Mouse (Mus musculus) liver, embryonic 11.5 days (tissue): ENCODE measurements at regions not wholly inside any gene's neighbourhood (a gene's known extent, or its start where the extent isn't known, plus 50 kb on each side); places are given as distances from the start of the nearest gene placed in this dataset.

Source experiments
- ATAC-seq: fragments of 200-750 bp; cut with Nextera tagmentation; replicated peaks from 2 replicates; pipeline ENCODE4 v1.8.0; 2017; ENCODE audit warnings: moderate number of reproducible peaks, mild to moderate bottlenecking, moderate TSS enrichment, moderate library complexity; ENCODE audit not compliant: low FRiP score
- DNase-seq: peaks from one replicate; pipeline ENCODE4 v3.0.0-alpha.2; 2017; ENCODE audit warnings: low spot score
- H3K27ac ChIP-seq: fragments of 300-500 bp; sonication (generic); 2 replicates; pipeline ENCODE4 v1.5.1; 2014; ENCODE audit warnings: mild to moderate bottlenecking, low read depth, low read length, control low read depth
- H3K27me3 ChIP-seq: fragments of 300-500 bp; sonication (generic); replicated peaks from 2 replicates; pipeline ENCODE4 v1.6.1; 2014; ENCODE audit warnings: low read length, mixed read lengths; ENCODE audit not compliant: control insufficient read depth, insufficient read depth
- H3K36me3 ChIP-seq: fragments of 300-500 bp; sonication (generic); 2 replicates; pipeline ENCODE4 v1.6.1; 2014; ENCODE audit warnings: mild to moderate bottlenecking, low read length, moderate library complexity, mixed read lengths; ENCODE audit not compliant: control insufficient read depth, insufficient read depth
- H3K4me1 ChIP-seq: fragments of 300-500 bp; sonication (generic); replicated peaks from 2 replicates; pipeline ENCODE4 v1.6.1; 2014; ENCODE audit warnings: low read length, mixed read lengths; ENCODE audit not compliant: control insufficient read depth, insufficient read depth
- H3K4me2 ChIP-seq: fragments of 300-500 bp; sonication (generic); 2 replicates; pipeline ENCODE4 v1.6.1; 2014; ENCODE audit warnings: mild to moderate bottlenecking, control low read depth, moderate library complexity
- H3K4me3 ChIP-seq: fragments of 300-500 bp; sonication (generic); 2 replicates; pipeline ENCODE4 v1.5.1; 2014; ENCODE audit warnings: low read depth, low read length, control low read depth
- H3K9ac ChIP-seq: fragments of 300-500 bp; sonication (generic); 2 replicates; pipeline ENCODE4 v1.6.1; 2014; ENCODE audit warnings: low read depth, low read length, control low read depth
- H3K9me3 ChIP-seq: fragments of 300-500 bp; sonication (generic); 2 replicates; pipeline ENCODE4 v1.6.1; 2016; ENCODE audit warnings: low read length, inconsistent platforms, mixed read lengths; ENCODE audit not compliant: control insufficient read depth
- WGBS: fragments of 180-500 bp; shearing (Covaris S2); extraction: QIAGEN DNeasy Blood & Tissue Kit; methylation state at CpG from one replicate; pipeline ENCODE4 v1.1.7; 2014; 5-methylcytosine and 5-hydroxymethylcytosine counted together

DNA sequence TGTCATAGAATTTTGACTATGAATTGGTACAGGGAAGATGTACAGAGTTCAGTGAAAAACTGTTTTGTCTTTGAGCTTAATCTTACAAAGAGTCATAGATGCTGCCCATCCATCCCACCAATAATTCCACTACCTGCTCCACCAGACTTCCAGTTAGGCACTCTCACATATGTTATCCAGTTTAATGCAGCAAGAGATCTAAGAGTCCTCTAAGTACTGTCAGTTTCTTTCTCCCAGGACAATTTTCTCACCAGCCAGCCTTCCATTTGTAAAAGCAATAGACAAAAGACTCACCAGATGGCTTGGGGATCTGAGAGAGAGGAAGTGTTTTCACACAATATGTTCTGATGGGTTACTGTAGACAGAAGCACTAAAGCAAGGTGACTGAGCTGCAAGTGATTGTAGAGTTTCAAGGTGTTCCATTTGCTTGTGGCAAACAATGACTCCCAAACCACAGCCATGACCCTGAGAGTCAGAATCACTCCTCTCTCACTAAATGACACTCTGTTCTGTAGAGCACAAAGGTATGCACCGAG, 365.6 kb downstream of the Gsdmc2 start:
- Histone ChIP-seq H3K4me3 (no peak overlapping the region), H3K27me3 (no peaks in the 10 kb centered on the region), H3K4me2 (no peak overlapping the region), H3K9me3 (no peaks in the 10 kb centered on the region), H3K9ac (no peak overlapping the region), H3K4me1 (no peaks in the 10 kb centered on the region), H3K36me3 (no peaks in the 10 kb centered on the region), H3K27ac (no peak overlapping the region)
- no peak for DNase-seq
- 57% methylated on average over 1 of the region's 1 CpGs for WGBS
- ATAC-seq = no peak

DNA sequence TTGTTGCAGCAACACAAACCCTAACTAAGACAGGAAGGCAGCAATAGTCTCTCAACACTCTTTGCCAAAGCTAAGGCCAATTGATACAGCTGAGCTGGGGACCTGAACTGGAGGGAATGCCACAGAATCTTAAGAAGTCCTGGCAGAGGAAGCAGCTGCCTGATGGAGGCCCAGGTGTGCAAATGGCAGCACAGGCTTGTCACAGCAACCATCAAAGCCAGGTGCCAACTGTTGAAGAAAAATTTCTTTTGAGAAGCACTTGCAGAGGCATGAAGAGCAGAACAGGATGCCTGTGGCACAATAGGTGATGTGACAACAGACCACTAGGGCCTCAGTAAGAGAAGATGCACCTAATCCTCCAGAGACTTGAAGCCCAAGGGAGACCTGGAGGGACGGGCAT, 378.1 kb downstream of the Gsdmc2 start:
- H3K27me3 ChIP-seq = no peaks in the 10 kb centered on the region
- H3K9ac ChIP-seq = no peak overlapping the region
- H3K36me3 ChIP-seq = no peaks in the 10 kb centered on the region
- WGBS = 60% methylated on average over 1 of the region's 1 CpGs
- no peaks in the 10 kb centered on the region for H3K9me3 ChIP-seq
- no peak overlapping the region for H3K27ac ChIP-seq
- ATAC-seq (no peak), DNase-seq (no peak)
- no peaks in the 10 kb centered on the region for H3K4me1 ChIP-seq
- no peak overlapping the region for H3K4me3 ChIP-seq
- H3K4me2 ChIP-seq = no peak overlapping the region

DNA sequence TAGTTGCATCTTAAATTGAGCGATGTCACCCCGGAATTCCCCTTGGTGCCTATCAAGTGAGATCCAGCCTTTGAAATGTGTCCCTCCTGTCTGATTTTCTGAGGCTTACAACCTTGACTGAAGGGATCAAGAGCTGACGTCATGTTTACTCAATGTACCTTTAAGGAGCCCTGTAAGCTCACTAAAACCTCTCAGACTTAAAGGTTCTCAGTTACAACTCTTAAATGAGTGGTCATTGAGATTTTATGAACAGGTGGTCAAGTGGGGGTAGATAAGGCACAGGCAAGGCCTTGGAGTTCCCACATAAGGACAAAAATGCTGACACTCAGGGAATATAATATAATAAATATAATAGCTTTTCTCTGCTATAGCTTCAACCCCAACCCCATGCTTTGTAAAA, 392.4 kb downstream of the Gsdmc2 start:
- H3K27me3 ChIP-seq = no peaks in the 10 kb centered on the region
- ATAC-seq = no peak
- H3K9ac ChIP-seq = no peak overlapping the region
- H3K4me1 ChIP-seq = no peaks in the 10 kb centered on the region
- WGBS = 81% methylated on average over 3 of the region's 3 CpGs
- no peak overlapping the region for H3K4me2 ChIP-seq
- no peak overlapping the region for H3K27ac ChIP-seq
- no peak for DNase-seq
- no peaks in the 10 kb centered on the region for H3K36me3 ChIP-seq
- H3K9me3 ChIP-seq = no peaks in the 10 kb centered on the region
- no peak overlapping the region for H3K4me3 ChIP-seq

DNA sequence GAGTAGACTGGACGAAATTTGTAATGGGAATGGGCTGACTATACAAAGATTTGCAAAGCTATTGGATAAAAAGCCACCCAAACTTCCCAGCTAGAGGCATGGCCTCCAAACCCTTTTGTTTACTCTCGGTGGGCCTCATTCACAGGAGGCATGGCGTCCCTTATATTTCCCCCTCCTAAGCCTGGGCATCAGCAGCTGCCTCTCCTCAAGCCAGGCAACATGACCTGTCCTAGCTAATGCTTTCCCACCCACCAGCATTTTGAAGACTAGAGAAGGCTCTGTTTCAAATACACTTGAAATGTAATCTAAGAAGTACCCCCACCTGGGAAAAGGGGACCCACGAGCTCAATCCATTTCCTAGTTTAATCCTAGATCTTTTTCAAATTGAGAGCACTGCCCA, 398.7 kb downstream of the Gsdmc2 start:
- Histone ChIP-seq H3K9ac (no peak overlapping the region), H3K4me3 (no peak overlapping the region), H3K27me3 (no peaks in the 10 kb centered on the region), H3K4me1 (no peaks in the 10 kb centered on the region), H3K27ac (no peak overlapping the region), H3K9me3 (no peaks in the 10 kb centered on the region), H3K4me2 (no peak overlapping the region), H3K36me3 (no peaks in the 10 kb centered on the region)
- DNase-seq = no peak
- 76% methylated on average over 4 of the region's 4 CpGs for WGBS
- no peak for ATAC-seq

DNA sequence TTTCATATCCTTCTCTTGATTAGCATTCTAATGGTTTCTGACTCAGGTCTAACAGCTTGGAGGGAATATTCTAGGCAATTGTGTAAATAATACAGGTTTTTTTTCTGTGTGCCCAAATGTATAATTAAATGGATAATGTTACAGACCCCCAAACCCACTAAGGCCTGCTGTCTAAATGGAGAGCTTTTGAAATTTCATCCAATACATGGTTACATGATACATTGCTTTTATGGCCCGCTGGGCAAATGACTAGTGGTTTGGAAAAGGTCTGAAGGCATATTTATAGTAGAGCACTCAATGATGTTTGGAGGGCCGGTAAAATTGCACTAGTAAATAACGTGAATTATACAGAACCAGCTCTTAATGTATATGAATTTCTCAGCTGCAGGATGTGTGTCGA, 400.0 kb downstream of the Gsdmc2 start:
- H3K9me3 ChIP-seq = no peaks in the 10 kb centered on the region
- H3K4me2 ChIP-seq = no peak overlapping the region
- no peak overlapping the region for H3K4me3 ChIP-seq
- no peaks in the 10 kb centered on the region for H3K4me1 ChIP-seq
- H3K27me3 ChIP-seq = no peaks in the 10 kb centered on the region
- H3K9ac ChIP-seq = no peak overlapping the region
- no peaks in the 10 kb centered on the region for H3K36me3 ChIP-seq
- no peak overlapping the region for H3K27ac ChIP-seq
- 89% methylated on average over 4 of the region's 4 CpGs for WGBS
- no peak for DNase-seq
- ATAC-seq = no peak

DNA sequence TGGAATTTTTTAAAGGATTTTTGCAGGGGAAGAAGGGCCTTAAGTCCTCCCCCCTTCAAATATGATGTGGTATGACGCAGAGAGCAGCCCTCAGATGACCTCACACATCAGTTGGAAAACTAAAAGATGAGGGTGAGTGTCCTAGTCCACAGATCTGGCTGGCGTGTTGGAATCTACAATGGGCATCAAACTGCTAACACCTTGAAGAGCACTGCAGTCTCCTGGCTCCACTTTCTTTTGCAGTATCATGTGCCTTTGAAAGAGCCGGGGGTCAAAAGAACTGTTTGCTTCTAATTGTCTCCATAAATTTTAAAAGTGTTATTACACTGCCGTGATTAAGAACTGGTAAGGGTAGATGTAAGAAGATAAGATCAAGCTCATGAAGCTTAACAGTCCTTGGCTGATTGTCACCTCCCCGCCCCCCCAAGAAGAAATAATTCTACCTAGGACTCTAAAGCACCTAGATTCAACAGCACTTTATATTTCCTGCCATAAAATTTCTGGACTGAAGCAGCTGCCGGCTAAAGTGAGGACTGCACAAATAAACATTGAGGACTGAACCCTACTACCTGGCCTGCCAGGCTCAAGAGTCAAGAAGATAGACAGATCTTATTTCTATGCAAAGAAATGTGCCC, 402.7 kb downstream of the Gsdmc2 start:
- 78% methylated on average over 6 of the region's 6 CpGs for WGBS
- Histone ChIP-seq H3K36me3 (no peaks in the 10 kb centered on the region), H3K9ac (no peak overlapping the region), H3K4me3 (no peak overlapping the region), H3K4me2 (no peak overlapping the region), H3K27me3 (no peaks in the 10 kb centered on the region), H3K27ac (no peak overlapping the region), H3K9me3 (no peaks in the 10 kb centered on the region), H3K4me1 (no peaks in the 10 kb centered on the region)
- no peak for DNase-seq
- ATAC-seq = no peak

DNA sequence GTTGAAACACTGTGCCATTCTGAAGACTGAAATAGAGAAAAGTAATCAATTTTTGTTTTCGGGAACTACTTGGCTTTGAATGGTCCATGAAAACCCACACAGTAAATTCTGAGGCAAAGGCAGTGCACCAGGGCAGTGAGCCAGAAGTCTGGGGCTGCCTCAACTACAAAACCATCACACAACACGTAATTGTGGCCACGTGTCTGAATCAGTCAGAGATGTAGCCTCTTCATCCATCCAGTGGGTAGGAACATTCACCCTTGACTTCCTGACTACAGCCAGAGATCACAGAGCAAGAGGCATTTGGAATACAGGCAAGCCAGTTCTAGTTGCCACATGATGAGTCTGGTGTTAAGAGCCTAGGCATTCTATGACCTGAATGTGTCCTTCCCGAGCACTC, 432.3 kb downstream of the Gsdmc2 start:
- 84% methylated on average over 4 of the region's 4 CpGs for WGBS
- DNase-seq = no peak
- no peak overlapping the region for H3K9ac ChIP-seq
- H3K27me3 ChIP-seq = no peaks in the 10 kb centered on the region
- no peaks in the 10 kb centered on the region for H3K9me3 ChIP-seq
- H3K27ac ChIP-seq = no peak overlapping the region
- H3K4me3 ChIP-seq = no peak overlapping the region
- H3K4me1 ChIP-seq = no peaks in the 10 kb centered on the region
- no peak overlapping the region for H3K4me2 ChIP-seq
- ATAC-seq = no peak
- no peaks in the 10 kb centered on the region for H3K36me3 ChIP-seq

DNA sequence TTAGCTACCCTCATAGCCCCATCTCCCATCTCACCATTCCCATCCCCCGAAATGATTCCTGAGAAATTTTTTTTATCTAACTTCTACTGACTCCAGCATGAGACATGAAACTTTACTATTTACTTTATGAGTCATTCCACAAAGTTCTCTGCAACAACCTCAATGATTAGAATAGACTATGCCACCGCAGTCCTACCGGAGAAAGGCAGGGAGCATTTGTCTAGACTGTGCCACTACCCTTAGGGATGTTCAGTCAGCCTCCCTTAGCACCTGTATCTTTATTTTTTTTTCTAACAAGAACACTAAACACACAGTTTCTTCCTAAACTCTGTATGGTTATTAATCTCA, 433.2 kb downstream of the Gsdmc2 start:
- no peaks in the 10 kb centered on the region for H3K36me3 ChIP-seq
- 85% methylated on average over 3 of the region's 3 CpGs for WGBS
- H3K4me1 ChIP-seq = no peaks in the 10 kb centered on the region
- ATAC-seq = no peak
- DNase-seq = no peak
- H3K9me3 ChIP-seq = no peaks in the 10 kb centered on the region
- H3K4me2 ChIP-seq = no peak overlapping the region
- no peaks in the 10 kb centered on the region for H3K27me3 ChIP-seq
- H3K9ac ChIP-seq = no peak overlapping the region
- no peak overlapping the region for H3K4me3 ChIP-seq
- no peak overlapping the region for H3K27ac ChIP-seq

DNA sequence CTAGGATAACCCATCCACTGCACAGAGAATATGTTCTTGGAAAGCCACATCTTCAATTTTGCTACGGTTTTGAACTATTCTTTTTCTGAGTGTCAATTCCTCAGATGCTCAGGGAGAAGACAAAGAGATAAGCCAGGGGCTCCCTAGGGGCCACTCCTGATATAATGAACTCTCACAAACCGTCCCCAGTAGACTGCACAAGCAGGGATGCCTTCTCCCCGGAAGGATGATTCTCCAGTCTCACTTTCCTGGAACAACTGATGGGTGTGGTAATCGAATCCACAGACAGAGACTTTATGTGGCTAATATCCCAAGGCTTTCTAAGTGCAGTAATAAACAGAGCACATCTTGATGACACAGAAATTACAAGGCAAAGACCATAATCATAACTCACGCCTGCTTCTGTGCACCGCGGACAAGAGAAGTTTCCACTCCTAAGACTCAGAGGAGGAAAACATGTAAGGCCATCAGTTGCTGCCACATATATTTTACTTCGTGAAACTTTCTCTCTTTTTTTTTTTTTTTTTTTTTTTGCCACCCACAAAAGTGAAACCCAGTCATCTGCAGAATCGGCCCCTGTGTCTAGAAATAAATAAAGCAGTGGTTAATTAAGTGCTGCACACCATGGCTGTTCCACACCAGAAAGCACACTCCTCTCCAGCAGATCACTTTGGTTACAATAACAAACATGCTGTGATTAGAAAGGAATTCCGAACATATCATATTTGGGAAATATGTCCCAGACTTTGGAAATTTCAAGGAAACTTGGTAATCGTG, 433.8 kb downstream of the Gsdmc2 start:
- H3K9me3 ChIP-seq = no peaks in the 10 kb centered on the region
- H3K27me3 ChIP-seq = no peaks in the 10 kb centered on the region
- H3K4me2 ChIP-seq = no peak overlapping the region
- H3K4me3 ChIP-seq = no peak overlapping the region
- no peaks in the 10 kb centered on the region for H3K36me3 ChIP-seq
- DNase-seq = no peak
- no peaks in the 10 kb centered on the region for H3K4me1 ChIP-seq
- no peak for ATAC-seq
- no peak overlapping the region for H3K9ac ChIP-seq
- no peak overlapping the region for H3K27ac ChIP-seq
- WGBS = 74% methylated on average over 11 of the region's 11 CpGs
